Mouse (Mus musculus) left cerebral cortex, postnatal 4 days (tissue): ENCODE measurements around the gene Bcar1. TPM values are rescaled to one million over a fixed set of nuclear protein-coding genes. Genes with fewer than 3 reads are reported as not detected.

ENCODE experiments used
- DNase-seq: peaks from one replicate; pipeline ENCODE4 v3.0.0-alpha.2; 2022
- intact Hi-C: fragments of 180-260 bp; cut with DNase I; formaldehyde crosslinking; loops from one replicate; pipeline ENCODE4 v1.15.1; 2025
- total RNA-seq, 2 experiments: library from RNA; stranded (reverse); gene quantifications; 2 replicates each; pipeline ENCODE4 v1.2.3; 2021

Gene Bcar1
- total RNA-seq, 2 experiments from 2014 or later: 58.2 to 59.7 TPM

DNA sequence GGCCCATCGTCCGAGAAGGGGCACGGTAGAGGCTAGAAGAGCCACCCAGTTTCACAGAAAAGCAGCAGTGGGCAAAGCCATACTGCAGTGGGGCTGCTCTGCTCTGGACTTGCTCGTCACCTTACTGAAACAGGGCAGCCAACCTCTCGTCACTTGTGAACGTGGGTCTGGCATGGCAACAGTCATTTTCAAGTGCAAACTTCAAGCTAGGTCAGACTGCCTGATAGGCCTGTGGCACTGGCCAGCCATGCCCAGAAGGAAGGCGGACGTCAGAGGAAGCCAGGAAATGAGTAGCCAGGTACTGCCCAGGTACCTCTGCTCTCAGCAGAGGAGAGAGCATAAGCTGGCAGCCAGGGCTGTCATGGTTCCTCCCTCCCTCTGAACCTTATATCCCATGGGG, 2.6 kb downstream of the Bcar1 start:
- DNase-seq: no peak
- intact Hi-C loops: no loop called here

DNA sequence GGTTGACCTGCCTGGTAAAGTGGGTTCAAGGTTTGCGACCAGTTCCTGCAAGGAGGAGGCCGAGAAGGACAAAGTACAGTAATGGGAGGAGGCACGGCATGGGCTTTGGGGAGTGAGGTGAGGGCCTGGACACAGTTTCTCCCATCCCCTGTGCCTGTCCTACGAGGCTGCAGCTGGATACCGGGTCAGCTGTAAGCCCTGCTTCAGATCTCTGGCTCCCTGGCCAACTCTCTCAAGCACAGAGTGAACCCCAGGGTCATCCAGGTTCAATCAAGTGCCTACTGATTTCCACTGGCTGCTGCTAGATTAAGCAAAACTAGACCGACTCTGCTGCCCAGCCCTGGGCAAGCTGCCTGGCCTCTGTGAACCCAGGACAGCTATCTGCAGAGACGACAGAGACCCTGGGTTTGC, 3.3 kb downstream of the Bcar1 start:
- DNase-seq: no peak
- intact Hi-C loops: no loop called here

DNA sequence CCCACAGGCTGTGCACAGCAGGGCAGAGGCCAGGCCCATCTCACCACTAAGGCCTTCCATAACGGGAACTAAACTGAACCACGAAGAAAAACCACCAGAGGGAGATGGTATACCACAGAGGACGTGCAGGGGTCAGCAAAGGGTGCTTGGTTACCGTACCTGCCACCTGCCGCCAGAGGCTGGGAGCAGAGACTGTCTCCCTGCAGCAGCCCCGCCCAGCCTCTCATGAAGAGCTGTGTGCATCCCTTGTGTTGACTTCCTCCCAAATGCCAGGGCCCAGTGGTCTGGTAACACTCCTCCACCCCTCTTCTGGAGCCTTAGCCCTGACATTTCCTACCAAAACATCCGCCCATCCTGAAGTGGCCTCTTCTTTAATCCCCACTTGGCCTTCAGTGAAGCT, 4.0 kb downstream of the Bcar1 start:
- intact Hi-C loops: no loop called here
- no peak for DNase-seq

DNA sequence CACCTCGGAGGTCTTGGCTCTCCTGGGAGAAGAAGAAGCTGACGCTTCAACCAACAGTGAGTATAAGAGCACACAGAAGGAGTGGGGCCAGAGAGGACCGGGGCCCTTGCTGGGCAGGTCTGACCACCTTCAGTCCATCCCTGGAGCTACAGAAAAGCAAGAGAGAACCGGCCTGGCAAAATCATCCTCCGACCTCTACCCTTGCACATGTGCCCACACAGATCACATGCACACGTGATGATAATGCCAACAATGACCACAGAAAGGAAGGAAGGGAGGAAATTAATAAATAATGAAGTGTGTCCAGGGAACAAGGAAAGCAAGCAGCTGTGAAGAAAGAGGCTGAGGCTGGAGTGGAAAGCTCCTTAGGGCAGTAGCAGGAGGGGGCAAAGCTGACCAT, 4.7 kb downstream of the Bcar1 start:
- intact Hi-C loops: no loop called here
- DNase-seq: no peak

DNA sequence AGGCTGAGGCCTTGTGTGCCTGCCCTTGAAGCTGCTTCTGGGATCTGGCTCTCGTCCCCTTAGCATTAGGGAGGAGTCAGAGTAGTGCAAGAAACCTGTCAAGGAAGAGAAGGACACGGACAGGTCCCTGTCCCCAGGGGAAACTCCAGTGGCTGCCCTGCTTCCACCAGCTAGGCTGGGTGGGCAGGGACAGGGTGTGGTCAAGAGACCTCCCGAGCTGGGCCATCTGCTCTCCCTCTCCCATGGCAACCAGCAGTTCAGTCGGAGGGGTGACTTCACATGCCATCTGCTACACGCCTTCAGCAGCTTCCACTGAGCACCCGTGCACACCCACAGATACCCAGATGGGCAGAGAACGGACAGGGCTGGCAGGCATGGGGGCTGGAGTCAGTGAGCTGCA, 7.3 kb downstream of the Bcar1 start:
- peak; percentile 78 for DNase-seq
- intact Hi-C loops: no loop called here

DNA sequence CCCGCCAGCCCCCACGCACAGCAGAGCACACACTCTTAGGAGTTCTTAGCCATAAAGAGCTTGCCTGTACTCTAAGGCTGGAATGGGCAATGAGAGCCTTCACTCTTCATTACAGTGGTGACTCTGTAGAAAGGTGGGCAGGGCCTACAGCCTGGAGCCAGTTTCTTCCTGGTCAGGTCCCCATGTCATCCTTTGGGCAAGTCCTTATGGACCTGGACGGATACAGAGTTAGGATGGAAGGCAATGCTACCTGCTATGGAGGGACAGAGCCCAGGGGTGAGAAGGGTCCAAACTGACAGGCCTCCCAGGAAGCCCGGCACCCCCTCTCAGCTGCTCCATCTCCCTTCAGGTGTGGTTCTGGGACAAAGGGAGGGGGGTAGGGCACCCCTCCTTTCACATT, 7.8 kb downstream of the Bcar1 start:
- no peak for DNase-seq
- intact Hi-C loops: no loop called here

DNA sequence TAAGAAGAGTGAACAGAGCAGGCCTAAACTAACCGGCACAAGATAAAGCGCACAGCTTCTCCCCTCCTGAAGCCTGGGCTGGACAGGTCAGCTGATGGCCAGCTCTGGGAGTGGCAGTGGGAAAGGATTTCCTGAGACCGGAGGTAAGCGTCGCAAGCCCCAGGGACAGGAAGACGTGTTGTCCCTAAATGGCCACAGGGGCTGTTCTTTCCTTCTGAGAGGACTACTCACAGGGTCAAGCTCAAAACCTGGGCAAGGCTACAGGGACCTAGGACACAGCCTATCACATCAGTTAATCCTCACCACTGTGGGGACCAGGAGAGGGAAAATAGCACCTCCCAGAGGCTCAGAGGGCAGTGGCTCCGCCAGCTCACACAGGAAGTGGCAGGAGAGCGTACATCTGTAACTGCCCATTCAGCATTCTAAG, 8.3 kb downstream of the Bcar1 start:
- intact Hi-C loops: no loop called here
- no peak for DNase-seq

DNA sequence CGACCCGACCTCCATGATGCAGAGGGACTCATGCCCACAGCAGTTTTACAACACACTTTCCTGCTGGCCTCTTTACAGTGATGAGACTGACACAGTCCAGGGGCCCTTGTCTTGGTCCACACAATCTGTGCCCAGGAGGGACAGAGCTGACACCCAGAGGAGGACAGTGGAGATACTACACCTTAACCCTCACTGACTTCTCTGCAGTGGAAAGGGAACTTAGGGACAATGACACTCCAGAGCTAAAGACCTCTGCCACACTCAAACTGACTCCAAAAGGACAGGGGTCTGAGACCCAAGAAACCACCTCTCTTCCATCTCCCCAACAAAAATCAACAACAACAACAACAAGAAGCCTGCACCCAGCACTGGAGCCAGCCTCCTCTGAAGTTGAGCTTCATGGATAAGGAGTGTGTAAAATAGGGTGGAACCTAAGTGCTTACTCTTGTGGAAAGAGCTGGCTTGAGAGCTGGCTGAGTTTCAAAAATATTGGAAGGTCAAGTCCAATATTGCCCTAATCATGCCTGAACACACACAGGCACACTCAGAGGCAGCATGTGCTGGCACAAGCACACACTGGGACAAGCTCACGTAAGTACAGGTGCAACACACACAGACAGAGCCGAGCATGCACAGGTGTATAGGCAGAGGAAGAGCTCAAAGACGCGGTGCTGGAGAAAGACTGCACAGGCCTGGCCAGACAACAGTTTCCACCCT, 9.2 kb downstream of the Bcar1 start:
- intact Hi-C loops: no loop called here
- DNase-seq: no peak

DNA sequence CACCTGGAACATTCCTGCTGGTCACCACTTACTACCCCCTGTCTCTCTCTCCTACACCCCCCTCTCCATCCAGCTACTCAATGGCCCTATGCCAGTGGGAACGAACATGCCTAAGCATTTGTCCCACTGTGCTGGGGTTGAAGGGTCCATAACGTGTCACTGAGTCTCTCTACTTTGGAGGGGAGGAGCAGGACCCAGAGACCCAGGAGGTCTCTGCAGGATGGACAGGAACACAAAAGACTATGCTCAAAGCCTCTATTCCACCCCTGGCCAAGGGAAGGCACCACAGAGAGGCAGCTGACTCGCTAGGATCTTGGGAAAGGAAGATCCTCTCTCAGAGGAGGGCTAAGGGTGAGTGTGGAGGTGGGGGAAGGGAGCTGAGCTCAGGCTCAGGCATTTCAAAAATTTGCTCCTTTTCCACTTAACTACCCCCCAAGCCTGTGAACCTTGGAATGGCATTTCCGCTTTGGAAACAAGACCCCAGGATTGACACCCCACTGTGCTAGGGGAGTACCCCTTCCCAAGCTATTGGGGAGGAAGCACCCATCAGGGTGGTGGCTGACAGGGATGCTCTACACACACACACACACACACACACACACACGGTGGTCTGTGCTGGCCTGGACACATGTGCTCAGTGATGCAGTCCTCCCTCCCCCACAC, 9.9 kb downstream of the Bcar1 start:
- intact Hi-C loops: no loop called here
- no peak for DNase-seq

DNA sequence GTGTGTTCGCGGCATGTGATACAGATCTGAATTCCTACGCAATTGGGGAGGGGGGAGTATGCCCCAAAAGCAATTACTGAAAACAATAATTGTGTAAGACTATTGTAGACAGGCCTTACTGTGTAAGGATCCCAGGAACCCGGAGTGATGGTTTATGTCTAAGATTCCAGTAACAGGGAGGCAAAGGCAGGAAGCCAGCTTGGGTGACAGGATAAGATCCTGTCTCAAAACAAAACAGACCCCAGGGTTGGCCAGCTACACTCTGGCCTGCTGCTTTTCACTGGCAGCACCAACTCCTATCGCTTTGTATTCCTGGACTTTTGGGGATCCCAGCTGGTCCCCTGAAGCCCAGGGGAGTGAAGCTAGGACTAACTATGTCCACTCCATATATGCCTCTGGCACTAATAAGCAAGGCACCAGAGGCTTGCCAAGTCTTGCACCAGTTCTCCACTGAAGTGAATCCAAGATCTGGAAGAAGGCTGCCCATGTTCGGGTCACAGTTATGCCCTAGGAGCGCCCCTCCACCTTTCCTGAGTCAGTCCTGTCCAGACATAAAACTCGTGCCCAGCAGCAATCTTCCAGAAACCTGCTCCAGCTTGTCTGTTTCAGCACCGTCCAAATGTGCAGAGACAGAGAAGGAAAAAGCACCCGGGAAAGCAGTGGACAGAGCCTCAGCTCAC, 11.1 kb downstream of the Bcar1 start:
- DNase-seq: no peak
- intact Hi-C loops: no loop called here

DNA sequence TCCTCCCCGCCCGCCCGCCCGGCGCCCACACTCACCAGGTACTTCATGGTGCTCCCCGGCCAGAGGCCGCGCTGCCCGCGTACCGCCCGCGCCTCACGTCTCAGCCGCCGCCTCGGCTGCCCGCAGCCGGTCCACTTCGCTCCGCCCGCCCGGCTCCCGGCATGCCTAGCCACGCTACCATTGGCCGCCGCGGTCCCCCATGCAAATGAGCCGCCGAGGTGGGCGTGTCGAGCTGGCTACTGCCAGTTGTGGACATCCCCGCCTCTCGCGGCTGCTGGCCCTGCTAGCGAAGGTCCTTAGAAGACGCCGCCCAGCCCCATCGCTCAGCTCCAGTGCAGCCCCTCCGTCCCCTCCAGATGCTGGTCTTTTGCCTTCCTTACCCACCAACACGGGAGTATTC, 11.6 kb downstream of the Bcar1 start:
- intact Hi-C loops: no loop called here

DNA sequence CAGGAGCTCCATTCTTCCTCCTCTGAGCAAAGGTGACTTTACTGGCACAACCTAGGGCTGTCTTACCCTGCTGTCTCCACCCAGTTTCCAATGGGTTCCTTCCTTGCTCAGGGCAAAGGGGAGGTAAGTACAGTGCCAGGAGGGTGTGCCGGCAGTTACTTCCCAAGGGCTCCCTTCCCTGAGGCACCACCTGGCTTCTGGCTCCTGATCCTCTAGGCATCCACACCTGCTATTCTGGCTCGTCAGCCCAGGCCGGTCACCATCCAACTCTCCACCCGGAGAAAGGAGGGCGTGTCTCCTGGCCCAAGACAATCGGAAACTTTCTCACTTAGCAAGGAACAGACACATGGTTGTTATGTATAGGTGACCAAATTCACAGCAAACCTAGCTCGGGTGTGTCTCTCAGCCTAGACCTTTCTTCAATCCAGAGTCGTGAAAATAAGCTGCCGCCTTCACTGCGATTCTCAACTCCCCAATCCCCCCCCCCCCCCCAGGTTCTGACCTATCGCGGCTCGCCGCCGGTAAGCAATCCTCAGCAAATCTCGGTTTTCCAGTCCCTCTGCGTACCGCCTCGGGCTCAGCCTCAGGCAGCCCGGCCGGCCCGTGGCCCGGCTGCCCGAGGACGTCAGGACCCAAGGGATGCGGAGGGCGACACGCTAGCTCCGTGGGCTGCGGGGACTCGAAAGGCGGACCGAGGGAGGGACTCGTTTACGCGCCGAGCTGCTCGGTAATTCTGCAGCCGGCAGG, 12.2 kb downstream of the Bcar1 start:
- no peak for DNase-seq
- intact Hi-C loops: no loop called here

More for the DNA sequence above, 11.6 kb downstream of the Bcar1 start:
- peak; percentile 97 for DNase-seq

DNA sequence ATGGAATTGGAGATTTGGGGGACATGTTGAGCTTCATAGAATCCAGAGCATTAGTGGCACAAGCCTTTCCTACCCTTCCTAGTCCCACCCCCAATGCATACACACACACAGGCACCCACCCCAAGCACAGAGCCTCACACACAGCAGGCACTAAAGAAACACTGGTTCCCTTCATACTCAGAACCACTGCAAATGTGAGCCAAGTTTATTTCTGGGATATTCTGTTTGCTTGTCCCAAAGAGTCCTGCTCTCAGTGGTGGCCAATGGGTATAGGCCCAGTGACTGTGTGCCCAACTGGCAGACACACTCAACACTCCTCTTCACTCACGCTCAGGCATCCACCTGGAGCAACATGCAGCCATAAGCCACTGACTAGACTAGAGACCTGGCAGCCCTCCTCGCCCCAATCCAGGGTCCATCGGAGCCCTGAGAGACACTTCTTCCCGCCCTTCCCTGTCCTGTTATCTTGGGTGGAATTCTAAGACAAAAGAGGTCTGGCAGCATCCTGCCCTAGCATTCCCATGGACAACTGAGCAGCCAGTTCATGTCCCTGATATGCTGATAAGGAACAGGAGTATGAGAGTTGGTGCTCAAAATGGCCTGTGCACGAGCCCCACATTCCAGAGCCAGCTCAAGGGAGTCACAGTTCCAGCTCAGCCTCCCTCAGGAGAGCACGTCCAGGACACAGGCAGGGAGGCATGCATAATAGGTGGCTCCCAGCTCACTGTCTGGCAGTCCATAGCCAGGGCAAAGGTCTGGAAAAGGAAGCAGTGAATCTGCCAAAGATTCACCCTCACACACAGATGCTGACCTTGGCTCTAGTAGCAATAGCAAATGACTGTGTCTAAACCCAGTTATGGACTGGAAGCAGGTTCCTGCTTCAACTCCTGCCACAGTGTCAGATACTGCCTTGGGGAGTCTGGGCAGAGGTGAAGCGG, 14.1 kb downstream of the Bcar1 start:
- DNase-seq: no peak
- intact Hi-C loops: no loop called here

DNA sequence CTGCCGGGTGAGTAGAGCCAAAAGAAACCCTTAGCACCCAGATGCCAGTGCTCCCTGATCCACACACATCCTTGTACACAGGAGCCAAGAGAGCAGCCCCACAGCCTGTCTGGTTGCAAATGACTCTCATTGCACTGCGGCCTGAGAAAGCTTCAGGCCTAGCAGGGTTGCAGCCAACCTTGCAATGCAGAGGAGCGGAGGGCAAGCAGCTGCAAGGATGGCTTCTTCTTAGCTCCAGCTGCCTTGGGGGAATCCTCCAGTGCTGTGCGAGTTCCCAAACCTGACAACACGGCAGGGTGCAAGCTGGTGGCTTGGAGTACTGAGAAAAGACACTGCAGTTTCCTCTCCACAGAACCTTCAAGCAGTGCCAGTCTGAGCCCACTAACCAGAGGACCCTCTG, 15.1 kb downstream of the Bcar1 start:
- intact Hi-C loops: no loop called here
- no peak for DNase-seq

DNA sequence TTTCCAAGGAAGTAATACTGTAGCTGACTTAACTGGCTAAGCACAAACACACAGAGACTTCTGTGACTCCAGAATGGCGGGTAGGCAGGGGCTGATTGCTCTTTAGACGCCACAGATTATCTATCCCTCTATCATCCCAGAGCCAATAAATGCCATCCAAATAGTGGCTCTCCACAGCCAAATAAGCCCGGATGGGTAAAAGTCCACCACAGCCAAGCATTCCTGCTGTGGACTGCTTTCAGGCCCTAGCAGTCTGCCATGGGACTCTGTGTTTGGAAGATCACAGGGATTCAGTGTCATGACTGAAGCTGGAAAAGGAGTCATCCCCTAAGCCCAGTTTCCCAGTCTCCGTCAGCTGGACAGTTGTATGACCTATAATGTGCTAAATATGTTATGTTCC, 16.1 kb downstream of the Bcar1 start:
- intact Hi-C loops: no loop called here
- DNase-seq: no peak

DNA sequence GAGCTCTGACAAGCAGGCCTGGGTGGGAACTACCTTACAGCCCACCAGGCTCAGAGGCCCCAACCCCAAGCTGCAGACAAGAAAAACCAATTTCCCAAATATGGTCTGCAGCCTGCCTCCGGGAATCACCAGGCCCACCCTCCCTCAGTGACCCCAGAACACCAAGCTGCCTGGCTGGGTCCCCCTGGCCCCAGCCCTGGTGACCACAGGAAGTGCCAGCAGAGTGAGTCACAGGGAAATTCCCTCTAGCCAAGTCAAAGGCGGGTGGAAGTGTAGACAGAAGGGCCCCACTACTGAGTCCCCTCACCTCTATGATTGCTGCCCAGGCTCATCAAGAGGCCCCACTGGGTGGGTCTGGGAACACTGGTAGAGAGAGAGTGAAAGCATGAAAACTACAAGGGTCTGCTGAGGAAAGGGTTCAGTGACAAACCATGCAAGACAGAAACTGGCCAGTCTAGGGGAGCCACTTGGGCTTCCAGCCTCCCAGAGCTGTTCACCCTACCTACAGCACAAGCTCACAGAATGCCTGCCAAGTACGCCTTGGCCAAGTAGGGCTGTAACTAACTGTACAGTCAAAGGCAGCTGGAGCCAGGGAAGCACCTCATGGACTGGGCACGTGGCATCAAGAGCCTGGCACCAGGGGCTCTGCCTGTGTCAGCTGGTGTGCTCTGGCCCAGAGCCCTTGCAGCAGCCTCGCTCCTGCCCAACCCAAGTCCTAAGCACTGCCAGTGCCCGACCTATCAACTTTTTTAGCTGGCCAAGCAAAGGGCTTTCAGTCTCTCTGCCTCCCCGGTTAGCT, 17.3 kb downstream of the Bcar1 start:
- intact Hi-C loops: no loop called here

DNA sequence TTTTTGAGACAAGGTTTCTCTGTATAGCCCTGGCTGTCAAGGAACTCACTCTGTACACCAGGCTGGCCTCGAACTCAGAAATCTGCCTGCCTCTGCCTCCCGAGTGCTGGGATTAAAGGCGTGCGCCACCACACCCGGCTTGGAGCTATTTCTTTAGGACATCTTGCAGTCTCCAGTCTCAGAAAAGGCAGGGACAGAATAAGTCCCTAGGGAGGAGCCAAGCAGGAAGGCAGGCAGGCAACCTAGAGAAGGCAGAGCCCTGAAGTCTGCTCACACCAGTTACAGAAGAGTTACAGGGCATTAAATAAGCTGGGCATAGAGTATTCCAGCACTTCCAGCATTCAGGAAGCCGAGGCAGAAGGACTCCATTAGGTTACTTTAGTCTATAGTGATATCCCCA, 18.3 kb downstream of the Bcar1 start:
- DNase-seq: no peak
- intact Hi-C loops: no loop called here

More for the DNA sequence above, 17.3 kb downstream of the Bcar1 start:
- DNase-seq: peak; percentile 88

DNA sequence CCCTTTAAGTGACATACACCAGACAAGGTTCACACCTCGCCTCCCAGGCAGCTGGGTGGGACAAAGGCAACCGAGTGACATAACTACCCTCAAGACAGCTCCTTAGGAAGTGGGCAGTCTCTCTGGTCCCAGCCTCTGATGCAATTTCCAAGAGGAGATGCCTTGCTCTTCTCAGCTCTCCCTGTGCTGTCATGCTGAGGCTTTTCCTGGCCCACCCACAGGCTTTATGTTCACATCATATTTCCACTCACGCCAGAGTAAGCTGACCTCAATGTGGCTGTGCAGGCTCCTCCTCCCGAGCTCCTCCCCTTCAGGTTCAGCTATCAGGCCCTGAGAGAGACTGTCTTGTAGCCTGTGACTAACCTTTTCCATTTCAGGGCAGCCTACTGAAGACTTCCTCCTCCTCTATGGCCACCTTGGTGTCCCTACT, 23.5 kb downstream of the Bcar1 start:
- intact Hi-C loops: no loop called here
- no peak for DNase-seq

DNA sequence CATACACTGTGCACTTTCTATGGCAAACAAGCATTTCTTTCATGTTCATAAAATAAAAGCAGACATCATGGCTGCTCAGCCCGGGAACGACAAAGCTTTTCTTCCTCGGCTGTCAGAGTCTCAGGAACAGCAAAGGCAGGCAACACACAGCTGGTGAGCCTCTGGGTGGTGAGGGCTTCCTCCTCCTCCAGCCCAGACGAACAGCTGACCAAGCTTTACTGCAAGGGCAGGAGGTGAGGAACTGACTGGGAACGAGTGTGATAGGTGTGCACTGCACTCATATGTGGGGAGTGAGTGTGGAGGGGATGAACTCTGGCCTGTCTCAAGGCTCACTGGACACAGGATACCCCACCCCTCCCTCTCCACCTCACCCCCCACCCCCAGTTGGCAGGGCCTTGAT, 24.7 kb downstream of the Bcar1 start:
- intact Hi-C loops: loop anchor here (10.0 kb wide), 1 partner anchor 96 kb away; no protein-coding TSS in a partner anchor
- no peak for DNase-seq
